Mouse (Mus musculus): Measurements from ENCODE around the gene Edem2.
A peak's percentile ranks its signal among the peaks of the same experiment; 100 is the strongest.

The Edem2 gene

GRCm38 (mm10) chr2:155687746-155688145, 41.5 kb downstream of the Edem2 start:
- DNase-seq (ENCODE audit: low spot score), result no peak

- no peak for DNase-seq (ENCODE audit: low spot score)
Measured at GRCm38 (mm10) chr2:155686572-155686971, 42.7 kb downstream of the Edem2 start.

- DNase-seq (ENCODE audit: low spot score), result no peak
Measured at GRCm38 (mm10) chr2:155683821-155684220, 45.5 kb downstream of the Edem2 start.

- DNase-seq (ENCODE audit: low spot score), result no peak
Measured at GRCm38 (mm10) chr2:155683137-155683536, 46.1 kb downstream of the Edem2 start.

GRCm38 (mm10) chr2:155681874-155682273, 47.4 kb downstream of the Edem2 start:
- no peak for DNase-seq (ENCODE audit: low spot score)

- no peak for DNase-seq (ENCODE audit: low spot score)
Measured at GRCm38 (mm10) chr2:155681194-155681593, 48.1 kb downstream of the Edem2 start.

- no peak for DNase-seq (ENCODE audit: low spot score)
Measured at GRCm38 (mm10) chr2:155680591-155680990, 48.7 kb downstream of the Edem2 start.

GRCm38 (mm10) chr2:155679586-155680110, 49.6 kb downstream of the Edem2 start:
- DNase-seq (ENCODE audit: low spot score), result no peak

- no peak for DNase-seq (ENCODE audit: low spot score)
Measured at GRCm38 (mm10) chr2:155675118-155675517, 54.2 kb downstream of the Edem2 start.

GRCm38 (mm10) chr2:155673546-155673945, 55.7 kb downstream of the Edem2 start:
- no peak for DNase-seq (ENCODE audit: low spot score)

- no peak for DNase-seq (ENCODE audit: low spot score)
Measured at GRCm38 (mm10) chr2:155671236-155671635, 58.0 kb downstream of the Edem2 start.

GRCm38 (mm10) chr2:155668461-155668860, 60.8 kb downstream of the Edem2 start:
- DNase-seq (ENCODE audit: low spot score), result no peak

- DNase-seq (ENCODE audit: low spot score), result no peak
Measured at GRCm38 (mm10) chr2:155667881-155668280, 61.4 kb downstream of the Edem2 start.

- no peak for DNase-seq (ENCODE audit: low spot score)
Measured at GRCm38 (mm10) chr2:155663910-155664460, 65.3 kb downstream of the Edem2 start.

GRCm38 (mm10) chr2:155663097-155663496, 66.2 kb downstream of the Edem2 start:
- peak; percentile 54 for DNase-seq (ENCODE audit: low spot score)

- DNase-seq (ENCODE audit: low spot score), result peak; percentile 42
Measured at GRCm38 (mm10) chr2:155662390-155662789, 66.9 kb downstream of the Edem2 start.

- no peak for DNase-seq (ENCODE audit: low spot score)
Measured at GRCm38 (mm10) chr2:155655759-155656372, 73.4 kb downstream of the Edem2 start.

- no peak for DNase-seq (ENCODE audit: low spot score)
Measured at GRCm38 (mm10) chr2:155652618-155653017, 76.7 kb downstream of the Edem2 start.

Measured in left cerebral cortex, adult 11 months (tissue).